Mouse (Mus musculus) kidney, adult 2 months (tissue): Measurements from ENCODE around the gene Smim4.

Source experiments
- CTCF ChIP-seq: fragments of 200-500 bp; conservative IDR thresholded peaks from 2 replicates; pipeline ENCODE4 v1.5.1; 2011; ENCODE audit warnings: low read depth, mild to moderate bottlenecking, control low read depth, low read length, moderate library complexity, mixed read lengths; ENCODE audit not compliant: insufficient read depth, insufficient read length
- POLR2A ChIP-seq: fragments of 200-500 bp; IDR thresholded peaks from one replicate; pipeline ENCODE4 v1.6.1; 2011; ENCODE audit warnings: low read depth, low read length, control low read depth

DNA sequence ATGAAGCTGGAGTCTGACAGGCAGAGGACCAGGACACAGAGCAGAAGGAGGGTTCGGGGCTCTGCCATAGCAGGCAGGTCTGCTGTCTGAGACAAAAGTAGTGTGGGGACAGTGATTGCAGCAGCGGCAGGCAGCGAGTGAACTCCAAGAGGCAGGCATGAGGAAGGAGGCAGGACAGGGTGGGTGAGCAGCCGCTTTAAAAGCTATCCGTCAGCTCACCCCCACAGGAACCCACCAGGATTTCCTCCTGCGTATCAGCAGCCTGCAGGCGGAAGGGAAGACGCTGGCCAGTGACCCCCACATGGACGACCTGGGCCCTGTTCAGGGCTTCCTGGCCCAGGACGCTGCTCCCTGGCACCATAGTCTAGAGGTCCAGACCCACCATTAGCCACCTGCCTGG is 39.7 kb upstream of the Smim4 start, which contains the start of gene Stab1:
- TF ChIP-seq POLR2A: peak; percentile 29
- TF ChIP-seq CTCF: no peak
